Mouse (Mus musculus) megakaryocyte progenitor cell, adult 5-6 weeks (primary cell): Measurements from ENCODE around the gene Muc20. TPM values are rescaled to one million over a fixed set of nuclear protein-coding genes. Genes with fewer than 3 reads are reported as not detected.

Source experiments
- ATAC-seq: replicated peaks from 2 replicates; pipeline ENCODE4 v1.8.0; 2016; ENCODE audit warnings: mild to moderate bottlenecking, moderate TSS enrichment, inconsistent platforms; ENCODE audit not compliant: poor library complexity
- total RNA-seq, 2 experiments: library from RNA; stranded (forward) in 1 of 2; stranded (reverse) in 1 of 2; fragments of 157-497, 149-512 nt in 1 of 2; fragments of 200-1000 nt in 1 of 2; gene quantifications; 2 replicates each; pipeline versions ENCODE4 v1.2.3 to v1.2.4; 2015 to 2017

Gene Muc20
- total RNA-seq, 2 experiments from 2014 or later, result not detected

GRCm38 (mm10) chr16:32796676-32797425, 384 bp downstream of the Muc20 start:
- ATAC-seq, result no peak

- peak; percentile 92 for ATAC-seq
These were observed 2.1 kb downstream of the Muc20 start for GRCm38 (mm10) chr16:32795177-32795576.

GRCm38 (mm10) chr16:32790056-32790455, 7.2 kb downstream of the Muc20 start:
- ATAC-seq, result no peak

GRCm38 (mm10) chr16:32784840-32785239, 12.4 kb downstream of the Muc20 start:
- no peak for ATAC-seq

- ATAC-seq, result no peak
These were observed 13.7 kb downstream of the Muc20 start for GRCm38 (mm10) chr16:32783324-32784062.

GRCm38 (mm10) chr16:32778956-32779355, 18.3 kb downstream of the Muc20 start:
- ATAC-seq, result no peak

- ATAC-seq, result no peak
These were observed 20.6 kb downstream of the Muc20 start for GRCm38 (mm10) chr16:32776676-32777075.

- no peak for ATAC-seq
These were observed 30.3 kb downstream of the Muc20 start for GRCm38 (mm10) chr16:32766904-32767303.

- ATAC-seq, result no peak
These were observed 32.3 kb downstream of the Muc20 start for GRCm38 (mm10) chr16:32764961-32765360.

- no peak for ATAC-seq
These were observed 32.7 kb downstream of the Muc20 start for GRCm38 (mm10) chr16:32764550-32764949.

- ATAC-seq, result no peak
These were observed 46.8 kb downstream of the Muc20 start for GRCm38 (mm10) chr16:32750242-32751127.

- ATAC-seq, result no peak
These were observed 51.4 kb downstream of the Muc20 start for GRCm38 (mm10) chr16:32745852-32746251.

- ATAC-seq, result no peak
These were observed 54.5 kb downstream of the Muc20 start for GRCm38 (mm10) chr16:32742712-32743111.

GRCm38 (mm10) chr16:32741366-32741765, 55.9 kb downstream of the Muc20 start:
- ATAC-seq, result no peak

- ATAC-seq, result no peak
These were observed 57.1 kb downstream of the Muc20 start for GRCm38 (mm10) chr16:32740003-32740663.

- no peak for ATAC-seq
These were observed 61.2 kb downstream of the Muc20 start for GRCm38 (mm10) chr16:32736022-32736421.

- ATAC-seq, result no peak
These were observed 61.6 kb downstream of the Muc20 start, which contains the start of gene Muc4 for GRCm38 (mm10) chr16:32735586-32735985. Muc4 (plus strand) TSS chr16:32735886.

- ATAC-seq, result no peak
These were observed 64.0 kb downstream of the Muc20 start for GRCm38 (mm10) chr16:32733213-32733612.

- no peak for ATAC-seq
These were observed 68.5 kb downstream of the Muc20 start for GRCm38 (mm10) chr16:32728730-32729129.

- ATAC-seq, result no peak
These were observed 69.0 kb downstream of the Muc20 start for GRCm38 (mm10) chr16:32728240-32728639.
